Mouse (Mus musculus): ENCODE results near the gene Cd300ld5. TPM values are rescaled to one million over a fixed set of nuclear protein-coding genes. Genes with fewer than 3 reads are reported as not detected.

The Cd300ld5 gene
- polyA plus RNA-seq (2015; fragmentation: Nextera tagmentation; extraction: Ambion mirVana): not detected in 2 replicates

DNA sequence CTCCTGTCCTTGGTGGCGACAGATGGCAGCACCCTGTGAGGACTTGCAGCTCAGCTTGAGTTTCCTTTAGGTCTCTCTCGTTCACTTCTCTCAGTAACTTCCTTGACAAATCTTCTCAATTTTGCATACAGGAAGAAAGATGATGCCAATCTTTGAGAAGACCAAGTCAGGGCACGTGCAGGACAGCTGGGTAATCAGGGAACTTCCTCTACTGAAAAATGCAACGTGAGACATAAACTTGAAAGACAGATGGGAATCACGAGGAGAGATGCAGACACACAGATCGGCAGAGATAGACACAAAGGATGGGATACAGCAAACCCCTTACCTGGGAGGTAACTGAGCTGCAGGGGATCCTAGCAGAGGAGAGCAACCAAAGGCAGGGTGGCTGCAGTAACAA is at the start of gene Cd300ld5:
Gene Cd300ld5 (minus strand): TSS at position 101 of the 400 bp plus-strand sequence.

DNA sequence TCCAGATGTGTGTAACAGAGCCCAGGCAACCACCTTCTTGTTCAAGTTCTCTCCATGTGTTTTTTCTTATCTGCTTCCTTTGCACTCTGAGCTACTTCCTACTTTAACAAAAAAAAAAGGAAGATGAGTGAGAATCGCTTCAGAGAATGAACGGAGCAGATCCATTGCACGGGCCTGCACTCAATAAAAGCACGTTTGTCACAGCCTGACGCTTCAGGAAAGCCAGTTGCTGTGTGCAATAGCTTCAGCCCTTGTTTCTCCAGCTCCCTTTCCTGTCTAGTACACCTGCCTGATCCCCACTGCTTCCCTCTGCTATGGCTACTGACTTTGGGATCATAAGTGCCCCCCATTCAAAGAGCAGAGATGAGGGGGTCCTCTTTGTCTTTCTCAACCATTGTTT is 24.5 kb upstream of the Cd300ld5 start, which contains the start of gene Cd300e:
Gene Cd300e (minus strand): TSS at position 101 of the 400 bp plus-strand sequence.

DNA sequence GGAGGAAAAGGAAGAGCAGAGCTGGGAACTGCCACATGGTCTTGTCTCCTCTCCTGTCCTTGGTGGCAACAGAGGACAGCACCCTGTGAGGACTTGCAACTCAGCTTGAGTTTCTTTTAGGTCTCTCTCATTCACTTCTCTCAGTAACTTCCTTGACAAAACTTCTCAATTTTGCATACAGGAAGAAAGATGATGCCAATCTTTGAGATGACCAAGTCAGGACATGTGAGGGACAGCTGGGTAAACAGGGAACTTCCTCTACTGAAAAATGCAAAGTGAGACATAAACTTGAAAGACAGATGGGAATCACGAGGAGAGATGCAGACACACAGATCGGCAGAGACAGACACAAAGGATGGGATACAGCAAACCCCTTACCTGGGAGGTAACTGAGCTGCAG is 10.7 kb upstream of the Cd300ld5 start, which contains the start of gene Cd300ld3:
Gene Cd300ld3 (minus strand): TSS at position 151 of the 400 bp plus-strand sequence.

DNA sequence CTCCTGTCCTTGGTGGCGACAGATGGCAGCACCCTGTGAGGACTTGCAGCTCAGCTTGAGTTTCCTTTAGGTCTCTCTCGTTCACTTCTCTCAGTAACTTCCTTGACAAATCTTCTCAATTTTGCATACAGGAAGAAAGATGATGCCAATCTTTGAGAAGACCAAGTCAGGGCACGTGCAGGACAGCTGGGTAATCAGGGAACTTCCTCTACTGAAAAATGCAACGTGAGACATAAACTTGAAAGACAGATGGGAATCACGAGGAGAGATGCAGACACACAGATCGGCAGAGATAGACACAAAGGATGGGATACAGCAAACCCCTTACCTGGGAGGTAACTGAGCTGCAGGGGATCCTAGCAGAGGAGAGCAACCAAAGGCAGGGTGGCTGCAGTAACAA is 10.7 kb downstream of the Cd300ld5 start, which contains the start of gene Cd300ld4:
Gene Cd300ld4 (minus strand): TSS at position 101 of the 400 bp plus-strand sequence.

DNA sequence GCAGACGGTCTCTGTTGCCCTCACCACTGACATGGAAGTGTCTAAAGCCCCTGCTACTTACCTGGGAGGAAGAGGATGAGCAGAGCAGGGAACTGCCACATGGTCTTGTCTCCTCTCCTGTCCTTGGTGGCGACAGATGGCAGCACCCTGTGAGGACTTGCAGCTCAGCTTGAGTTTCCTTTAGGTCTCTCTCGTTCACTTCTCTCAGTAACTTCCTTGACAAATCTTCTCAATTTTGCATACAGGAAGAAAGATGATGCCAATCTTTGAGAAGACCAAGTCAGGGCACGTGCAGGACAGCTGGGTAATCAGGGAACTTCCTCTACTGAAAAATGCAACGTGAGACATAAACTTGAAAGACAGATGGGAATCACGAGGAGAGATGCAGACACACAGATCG is 21.5 kb downstream of the Cd300ld5 start, which contains the start of gene Cd300ld2:
Gene Cd300ld2 (minus strand): TSS at position 101 of the 400 bp plus-strand sequence.

GRCm38 (mm10) chr11:115001474-115002040 is 36.0 kb downstream of the Cd300ld5 start, which contains the start of gene Cd300c2:
Gene Cd300c2, minus strand, starts transcription at chr11:115001880.

DNA sequence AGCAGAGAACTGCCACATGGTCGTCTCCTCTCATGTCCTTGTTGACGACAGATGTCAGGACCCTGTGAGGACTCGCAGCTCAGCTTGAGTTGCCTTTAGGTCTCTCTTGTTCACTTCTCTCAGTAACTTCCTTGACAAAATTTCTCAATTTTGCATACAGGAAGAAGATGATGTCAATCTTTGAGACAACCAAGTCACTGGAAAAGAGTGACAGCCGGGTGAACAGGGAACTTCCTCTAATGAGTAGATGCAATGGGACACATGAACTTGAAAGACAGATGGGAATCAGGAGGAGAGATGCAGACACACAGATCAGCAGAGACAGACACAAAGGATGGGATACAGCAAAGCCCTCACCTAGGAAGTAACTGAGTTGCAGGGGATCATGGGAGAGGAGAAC is 47.8 kb downstream of the Cd300ld5 start, which contains the start of gene Cd300ld:
Gene Cd300ld (minus strand): TSS at position 130 of the 400 bp plus-strand sequence.

Other genes starting within 250 kb of the Cd300ld5 start
- 1.4 and 1.9 TPM in 2 replicates for gene Btbd17, start 241.8 kb downstream of the Cd300ld5 start, polyA plus RNA-seq (2015; fragmentation: Nextera tagmentation; extraction: Ambion mirVana)
- gene Gpr142, start 238.8 kb downstream of the Cd300ld5 start, polyA plus RNA-seq (2015; fragmentation: Nextera tagmentation; extraction: Ambion mirVana): not detected in 2 replicates
- gene Gprc5c, start 186.6 kb downstream of the Cd300ld5 start, polyA plus RNA-seq (2015; fragmentation: Nextera tagmentation; extraction: Ambion mirVana): 37.8 and 38.2 TPM in 2 replicates
- 1.3 and 2.7 TPM in 2 replicates for gene Cd300a, start 147.7 kb downstream of the Cd300ld5 start, polyA plus RNA-seq (2015; fragmentation: Nextera tagmentation; extraction: Ambion mirVana)
- 0.40 and 0.62 TPM in 2 replicates for gene Cd300lb, start 103.4 kb downstream of the Cd300ld5 start, polyA plus RNA-seq (2015; fragmentation: Nextera tagmentation; extraction: Ambion mirVana)
- gene Cd300c, start 68.6 kb downstream of the Cd300ld5 start, polyA plus RNA-seq (2015; fragmentation: Nextera tagmentation; extraction: Ambion mirVana): not detected in 2 replicates
- gene Cd300ld, start 47.8 kb downstream of the Cd300ld5 start, polyA plus RNA-seq (2015; fragmentation: Nextera tagmentation; extraction: Ambion mirVana): 0.55 and 0.78 TPM in 2 replicates
- gene Cd300c2, start 35.9 kb downstream of the Cd300ld5 start, polyA plus RNA-seq (2015; fragmentation: Nextera tagmentation; extraction: Ambion mirVana): 2.0 and 2.1 TPM in 2 replicates
- gene Cd300ld2, start 21.6 kb downstream of the Cd300ld5 start, polyA plus RNA-seq (2015; fragmentation: Nextera tagmentation; extraction: Ambion mirVana): 0.16 TPM in 1 of 2 replicates, not detected in the other
- not detected in 2 replicates for gene Cd300ld4, start 10.8 kb downstream of the Cd300ld5 start, polyA plus RNA-seq (2015; fragmentation: Nextera tagmentation; extraction: Ambion mirVana)
- gene Cd300ld3, start 10.6 kb upstream of the Cd300ld5 start, polyA plus RNA-seq (2015; fragmentation: Nextera tagmentation; extraction: Ambion mirVana): not detected in 2 replicates
- not detected in 2 replicates for gene Cd300e, start 24.4 kb upstream of the Cd300ld5 start, polyA plus RNA-seq (2015; fragmentation: Nextera tagmentation; extraction: Ambion mirVana)
- 1.1 and 1.5 TPM in 2 replicates for gene Rab37, start 53.7 kb upstream of the Cd300ld5 start, polyA plus RNA-seq (2015; fragmentation: Nextera tagmentation; extraction: Ambion mirVana)
- gene Cd300lf, start 96.2 kb upstream of the Cd300ld5 start, polyA plus RNA-seq (2015; fragmentation: Nextera tagmentation; extraction: Ambion mirVana): 0.62 and 0.94 TPM in 2 replicates
- 6.8 and 9.1 TPM in 2 replicates for gene Slc9a3r1, start 125.6 kb upstream of the Cd300ld5 start, polyA plus RNA-seq (2015; fragmentation: Nextera tagmentation; extraction: Ambion mirVana)
- 5.4 and 6.4 TPM in 2 replicates for gene Tmem104, start 149.7 kb upstream of the Cd300ld5 start, polyA plus RNA-seq (2015; fragmentation: Nextera tagmentation; extraction: Ambion mirVana)
- gene Nat9, start 150.1 kb upstream of the Cd300ld5 start, polyA plus RNA-seq (2015; fragmentation: Nextera tagmentation; extraction: Ambion mirVana): 16.0 and 17.3 TPM in 2 replicates
- gene Grin2c, start 229.5 kb upstream of the Cd300ld5 start, polyA plus RNA-seq (2015; fragmentation: Nextera tagmentation; extraction: Ambion mirVana): not detected in 2 replicates
- gene Fdxr, start 239.3 kb upstream of the Cd300ld5 start, polyA plus RNA-seq (2015; fragmentation: Nextera tagmentation; extraction: Ambion mirVana): 4.2 and 6.4 TPM in 2 replicates

Data from skeletal muscle tissue, postnatal 0 days (tissue).